Mouse (Mus musculus): ENCODE data around the gene Tmem178. TPM values are rescaled to one million over a fixed set of nuclear protein-coding genes. Genes with fewer than 3 reads are reported as not detected.

Gene Tmem178
- total RNA-seq (2017) = not detected in 3 replicates

DNA sequence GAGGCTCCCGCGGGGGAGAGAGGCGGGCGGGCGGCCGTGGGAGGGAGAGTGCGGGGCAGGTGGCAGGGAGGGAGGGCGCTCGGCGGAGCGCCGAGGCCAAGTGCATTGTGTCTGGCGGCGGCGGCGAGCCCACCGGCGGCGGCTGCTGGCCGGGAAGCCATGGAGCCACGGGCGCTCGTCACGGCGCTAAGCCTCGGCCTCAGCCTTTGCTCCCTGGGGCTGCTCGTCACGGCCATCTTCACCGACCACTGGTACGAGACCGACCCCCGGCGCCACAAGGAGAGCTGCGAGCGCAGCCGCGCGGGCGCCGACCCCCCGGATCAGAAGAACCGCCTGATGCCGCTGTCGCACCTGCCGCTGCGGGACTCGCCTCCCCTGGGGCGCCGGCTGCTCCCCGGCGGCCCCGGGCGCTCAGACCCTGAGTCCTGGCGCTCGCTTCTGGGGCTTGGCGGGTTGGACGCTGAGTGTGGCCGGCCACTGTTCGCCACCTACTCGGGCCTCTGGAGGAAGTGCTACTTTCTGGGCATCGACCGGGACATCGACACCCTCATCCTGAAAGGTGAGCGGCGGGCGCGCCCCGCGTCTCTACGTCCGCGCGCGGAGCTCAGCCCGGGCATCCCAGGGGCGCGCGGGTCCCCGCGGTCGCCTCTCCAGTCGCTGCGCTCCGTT, at the start of gene Tmem178:
Tmem178 (plus strand) TSS at position 103 of the 669 bp plus-strand sequence.
- no peak for ATAC-seq (replicated peaks; ENCODE audit: insufficient number of reproducible peaks, low FRiP score, low TSS enrichment, poor library complexity, severe bottlenecking)

DNA sequence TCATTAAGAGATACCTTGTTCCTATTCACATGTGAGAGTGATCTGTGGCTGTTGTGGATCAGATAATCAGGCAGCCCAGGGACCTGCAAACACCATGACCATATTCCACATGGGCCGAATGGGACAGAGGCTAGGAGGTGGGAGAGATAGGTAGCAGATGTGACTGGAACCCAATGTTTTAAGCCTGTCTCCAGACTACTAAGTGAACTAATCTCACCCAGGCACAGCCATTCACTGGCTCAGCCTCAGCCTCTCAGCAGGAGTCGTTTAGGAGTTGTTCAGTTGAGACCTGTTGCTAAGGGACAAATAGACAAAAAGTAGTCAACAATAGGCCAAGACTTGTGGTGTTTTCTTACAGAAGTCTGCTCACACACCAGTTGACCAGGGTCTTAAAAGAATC, 48.0 kb upstream of the Tmem178 start:
- no peak for ATAC-seq (replicated peaks; ENCODE audit: insufficient number of reproducible peaks, low FRiP score, low TSS enrichment, poor library complexity, severe bottlenecking)

- no peak for ATAC-seq (replicated peaks; ENCODE audit: insufficient number of reproducible peaks, low FRiP score, low TSS enrichment, poor library complexity, severe bottlenecking)
Measured at GRCm38 (mm10) chr17:80897709-80898440, 46.6 kb upstream of the Tmem178 start.

- no peak for ATAC-seq (replicated peaks; ENCODE audit: insufficient number of reproducible peaks, low FRiP score, low TSS enrichment, poor library complexity, severe bottlenecking)
Measured at GRCm38 (mm10) chr17:80899513-80900199, 44.8 kb upstream of the Tmem178 start.

DNA sequence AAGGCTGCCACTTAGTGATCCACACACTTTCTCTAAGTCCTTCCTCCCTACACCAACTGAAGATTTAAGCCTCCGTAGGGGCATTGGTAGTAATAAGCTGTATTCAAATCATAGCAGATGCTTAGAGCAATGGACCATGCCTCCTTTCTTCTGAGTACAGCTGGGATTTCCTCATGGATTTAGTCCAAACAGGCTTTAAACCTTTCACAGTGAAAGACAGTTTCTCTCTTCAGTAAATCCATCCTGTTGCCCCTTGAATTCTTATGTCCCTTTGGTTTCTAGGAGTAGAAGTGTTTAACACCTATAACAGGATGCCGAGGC, 44.3 kb upstream of the Tmem178 start:
- no peak for ATAC-seq (replicated peaks; ENCODE audit: insufficient number of reproducible peaks, low FRiP score, low TSS enrichment, poor library complexity, severe bottlenecking)

DNA sequence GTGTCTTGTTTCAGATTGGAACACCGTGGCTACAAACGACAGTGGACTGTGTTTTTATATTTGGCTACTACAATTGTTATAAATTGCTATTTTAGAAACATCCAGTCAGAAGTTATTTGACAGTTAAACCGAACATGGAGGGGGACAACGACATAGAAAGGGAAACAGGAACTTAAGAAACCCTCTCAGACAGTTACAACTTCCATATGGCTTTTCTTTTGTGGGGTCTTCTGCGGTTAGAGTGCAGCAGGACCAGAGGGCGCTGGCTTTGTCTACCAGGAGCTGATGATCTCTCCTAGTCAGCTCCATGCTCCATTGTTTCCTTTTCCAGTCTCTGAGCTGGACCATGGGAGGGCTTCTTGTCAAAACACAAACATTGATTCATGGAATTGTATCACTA, 42.5 kb upstream of the Tmem178 start:
- ATAC-seq (replicated peaks; ENCODE audit: insufficient number of reproducible peaks, low FRiP score, low TSS enrichment, poor library complexity, severe bottlenecking) = no peak

GRCm38 (mm10) chr17:80903121-80903875, 41.1 kb upstream of the Tmem178 start:
- ATAC-seq (replicated peaks; ENCODE audit: insufficient number of reproducible peaks, low FRiP score, low TSS enrichment, poor library complexity, severe bottlenecking) = no peak

DNA sequence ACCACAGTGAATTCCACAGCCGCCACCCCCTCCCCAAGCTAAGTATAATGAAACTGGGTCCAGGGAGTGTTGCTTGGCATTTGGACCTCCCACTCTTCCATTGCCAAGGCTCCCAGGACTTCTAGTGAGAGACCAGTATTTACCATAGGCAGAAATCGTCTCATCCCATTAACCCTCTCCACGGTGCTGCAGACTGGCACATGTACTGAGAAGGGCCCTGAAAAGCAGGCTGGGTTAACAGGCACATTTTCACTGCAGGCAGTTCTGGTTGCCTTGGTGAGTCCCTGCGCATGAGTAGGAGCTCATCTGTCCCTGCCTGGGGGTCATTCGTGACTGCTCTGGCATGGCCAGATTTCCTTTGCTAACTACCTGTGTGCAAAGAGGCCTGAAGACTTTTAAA, 40.4 kb upstream of the Tmem178 start:
- no peak for ATAC-seq (replicated peaks; ENCODE audit: insufficient number of reproducible peaks, low FRiP score, low TSS enrichment, poor library complexity, severe bottlenecking)

- ATAC-seq (replicated peaks; ENCODE audit: insufficient number of reproducible peaks, low FRiP score, low TSS enrichment, poor library complexity, severe bottlenecking) = no peak
Measured at GRCm38 (mm10) chr17:80915666-80916065, 28.8 kb upstream of the Tmem178 start.

DNA sequence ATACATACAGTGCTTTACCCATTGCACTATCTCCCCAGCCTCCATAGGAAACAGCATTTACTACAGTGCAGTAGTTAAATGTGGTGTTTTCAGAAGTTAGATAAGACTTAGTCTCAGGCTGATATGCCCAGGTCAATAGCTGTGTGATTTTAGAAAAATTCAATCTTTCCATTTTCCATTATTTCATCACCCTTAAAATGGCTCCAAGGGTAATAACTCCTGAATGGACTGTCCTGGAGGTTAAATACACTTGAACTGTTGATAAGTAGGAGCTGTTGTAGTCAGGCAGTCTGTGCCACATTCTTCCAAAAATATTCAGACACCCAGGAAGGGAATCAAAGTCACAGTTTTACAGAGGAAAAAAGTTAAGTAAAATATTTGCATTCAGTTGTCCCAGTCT, 25.2 kb upstream of the Tmem178 start:
- ATAC-seq (replicated peaks; ENCODE audit: insufficient number of reproducible peaks, low FRiP score, low TSS enrichment, poor library complexity, severe bottlenecking) = no peak

GRCm38 (mm10) chr17:80921286-80922134, 22.9 kb upstream of the Tmem178 start:
- ATAC-seq (replicated peaks; ENCODE audit: insufficient number of reproducible peaks, low FRiP score, low TSS enrichment, poor library complexity, severe bottlenecking) = no peak

DNA sequence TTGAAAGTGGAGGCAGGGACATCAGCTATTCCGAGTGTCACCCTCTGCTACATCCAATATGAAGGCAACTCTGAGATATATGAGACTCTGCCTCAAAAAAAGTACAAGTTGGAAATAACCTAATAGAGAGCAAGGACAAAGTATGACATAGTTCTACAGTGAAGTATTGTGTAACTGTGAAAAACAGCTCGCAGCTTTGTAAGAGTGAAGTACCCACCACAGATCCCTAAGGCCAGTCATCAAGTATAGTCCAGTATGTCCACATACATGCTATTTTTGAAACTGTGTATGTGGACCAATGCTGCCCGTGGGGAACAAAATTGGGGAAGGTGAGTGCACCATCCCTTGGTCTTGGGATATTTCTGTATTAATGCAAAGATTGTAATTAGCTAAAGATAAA, 18.9 kb upstream of the Tmem178 start:
- no peak for ATAC-seq (replicated peaks; ENCODE audit: insufficient number of reproducible peaks, low FRiP score, low TSS enrichment, poor library complexity, severe bottlenecking)

DNA sequence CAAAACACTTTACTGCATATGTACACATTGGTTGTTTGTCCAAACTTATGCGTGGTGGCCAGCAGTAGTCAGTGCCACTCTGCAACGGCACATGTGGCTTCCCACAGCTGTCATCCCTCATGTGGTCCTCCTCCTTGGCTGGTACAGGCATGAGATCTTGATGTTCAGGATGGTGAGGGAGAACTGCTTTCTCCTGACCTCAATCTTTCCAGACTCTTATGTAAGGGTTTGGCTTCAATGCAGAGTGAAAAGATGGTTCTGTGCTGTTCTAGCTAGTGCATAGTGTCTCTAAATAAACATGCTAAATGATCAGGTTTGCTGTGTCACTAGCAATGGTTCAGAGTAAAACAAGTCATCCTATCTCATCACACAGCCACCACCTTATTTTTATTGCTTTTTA, 17.3 kb upstream of the Tmem178 start:
- ATAC-seq (replicated peaks; ENCODE audit: insufficient number of reproducible peaks, low FRiP score, low TSS enrichment, poor library complexity, severe bottlenecking) = no peak

- no peak for ATAC-seq (replicated peaks; ENCODE audit: insufficient number of reproducible peaks, low FRiP score, low TSS enrichment, poor library complexity, severe bottlenecking)
Measured at GRCm38 (mm10) chr17:80932716-80933115, 11.7 kb upstream of the Tmem178 start.

- peak; percentile 64 for ATAC-seq (replicated peaks; ENCODE audit: insufficient number of reproducible peaks, low FRiP score, low TSS enrichment, poor library complexity, severe bottlenecking)
Measured at GRCm38 (mm10) chr17:80933401-80934029, 10.9 kb upstream of the Tmem178 start.

GRCm38 (mm10) chr17:80935807-80936519, 8.5 kb upstream of the Tmem178 start:
- no peak for ATAC-seq (replicated peaks; ENCODE audit: insufficient number of reproducible peaks, low FRiP score, low TSS enrichment, poor library complexity, severe bottlenecking)

GRCm38 (mm10) chr17:80936521-80936920, 7.9 kb upstream of the Tmem178 start:
- ATAC-seq (replicated peaks; ENCODE audit: insufficient number of reproducible peaks, low FRiP score, low TSS enrichment, poor library complexity, severe bottlenecking) = no peak

Measured in monocyte, adult 5-6 weeks (primary cell).